Comparison of ENCODE assay signal across 10 mouse cellular contexts in the genomic region with DNA sequence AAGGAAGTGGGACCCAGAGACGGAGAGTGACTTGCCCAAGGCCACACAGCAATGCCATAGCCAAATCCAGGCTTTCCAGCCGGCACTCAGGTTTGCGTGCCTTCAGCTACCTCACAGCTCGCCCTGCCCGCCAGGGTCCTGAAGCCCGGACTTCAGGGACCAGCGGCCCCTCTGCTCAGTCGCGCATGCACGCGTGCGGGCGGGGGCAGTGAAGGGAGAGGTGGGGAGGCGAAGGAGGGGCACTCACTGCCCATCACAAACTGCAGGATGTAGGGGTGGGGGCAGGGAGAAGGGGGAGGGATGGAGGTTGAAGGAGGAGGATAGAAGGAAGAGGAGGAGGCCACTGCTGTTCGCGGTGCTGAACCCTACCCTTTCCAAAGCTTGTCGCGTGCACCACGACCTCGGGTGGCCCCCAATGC. TPM values are rescaled to one million over a fixed set of nuclear protein-coding genes. Genes with fewer than 3 reads are reported as not detected.
DNase-seq lines count a peak whose midpoint lies in the region; ATAC-seq and TF ChIP-seq lines count a peak whose summit lies in the region.
"Had no signal": no experiment of that assay in that cellular context is flagged by ENCODE, and none has a peak within 500 bp of the region (broad histone marks: within the 10 kb centered on the region; RNA-seq: fewer than 3 reads in every experiment).

No protein-coding gene starts in this region.

- no peaks in the 10 kb centered on the region for H3K9me3 ChIP-seq in heart, embryonic 11.5 days (replicated peaks; ENCODE audit: control insufficient read depth, low read length)
- H3K9me3 ChIP-seq in ES-E14 (ENCODE audit: control insufficient read depth, insufficient read depth, low read depth, low read length): no peaks in the 10 kb centered on the region
- H3K9me3 ChIP-seq in hindbrain, embryonic 11.5 days (ENCODE audit: control insufficient read depth, low read length): no peaks in the 10 kb centered on the region
- no peaks in the 10 kb centered on the region for H3K9me3 ChIP-seq in midbrain, embryonic 11.5 days (ENCODE audit: control insufficient read depth, low read length)

- no peak overlapping the region for H3K9ac ChIP-seq in heart, embryonic 11.5 days (ENCODE audit: low read depth, low read length)
- no peak overlapping the region for H3K9ac ChIP-seq in ES-E14 (ENCODE audit: insufficient read depth, low read depth, low read length, poor library complexity, severe bottlenecking)
- H3K9ac ChIP-seq in hindbrain, embryonic 11.5 days (ENCODE audit: low read depth, low read length): no peak overlapping the region
- no peak overlapping the region for H3K9ac ChIP-seq in midbrain, embryonic 11.5 days (ENCODE audit: low read length)

- H3K27ac ChIP-seq in heart, embryonic 11.5 days (ENCODE audit: low read depth, low read length): no peak overlapping the region
- no peak overlapping the region for H3K27ac ChIP-seq in ES-E14 (ENCODE audit: insufficient read depth, low read depth, low read length, poor library complexity, severe bottlenecking)
- H3K27ac ChIP-seq in hindbrain, embryonic 11.5 days (ENCODE audit: low read depth, low read length): no peak overlapping the region
- H3K27ac ChIP-seq in midbrain, embryonic 11.5 days (ENCODE audit: low read depth, low read length): no peak overlapping the region

- in situ Hi-C loops in ES-E14 (cut with MboI; ENCODE audit: low sequenced_read_pairs in 2 of 2, unreplicated experiment in 2 of 2): loop anchor here (10.0 to 25.0 kb wide), 2 partner anchors 690 to 1238 kb away; a partner anchor contains a TSS

- ATAC-seq in heart, embryonic 11.5 days (replicated peaks; ENCODE audit: insufficient number of reproducible peaks, low FRiP score, low TSS enrichment): no peak
- 0 out of 2 replicates have a peak, but pooled peaks have one; percentile 15 for ATAC-seq in hindbrain, embryonic 11.5 days (ENCODE audit: low FRiP score)
- no peak for ATAC-seq in midbrain, embryonic 11.5 days (ENCODE audit: low FRiP score)
- ATAC-seq: inflammation-experienced regulatory T-cells, adult 6 months had no signal

- no peak for DNase-seq in heart, adult 18-20 months
- no peak for DNase-seq in ES-E14 (ENCODE audit: low read depth, low spot score)
- DNase-seq in hindbrain, embryonic 11.5 days (ENCODE audit: low spot score): no peak
- DNase-seq in midbrain, embryonic 11.5 days (ENCODE audit: low spot score, missing footprints): peak; percentile 94
- no peak for DNase-seq in T-cell, adult 2 months (ENCODE audit: low spot score)
- no peak for DNase-seq in layer of hippocampus, adult 9-10 months (ENCODE audit: low spot score)
- no peak for DNase-seq in gastrocnemius, postnatal 25 days

- H3K4me1 ChIP-seq in heart, embryonic 11.5 days (ENCODE audit: control insufficient read depth, insufficient read depth, low read length): peaks cover 25% of the 10 kb centered on the region
- H3K4me1 ChIP-seq in ES-E14 (ENCODE audit: control insufficient read depth in 2 of 2, insufficient read depth in 2 of 2, low read length in 2 of 2, poor library complexity in 1 of 2): peaks cover 0 to 8% of the 10 kb centered on the region in 2 experiments; a peak in 1 of 4 replicates
- H3K4me1 ChIP-seq in hindbrain, embryonic 11.5 days (replicated peaks; ENCODE audit: control insufficient read depth, insufficient read depth, low read length): peaks cover 22% of the 10 kb centered on the region
- H3K4me1 ChIP-seq in midbrain, embryonic 11.5 days (ENCODE audit: control insufficient read depth, insufficient read depth, low read length): peaks cover 30% of the 10 kb centered on the region

- under 1% methylated on average over 20 of the region's 20 CpGs for WGBS in heart, embryonic 11.5 days (ENCODE audit: insufficient replicate concordance)
- WGBS in hindbrain, embryonic 11.5 days: 1% methylated on average over 20 of the region's 20 CpGs
- WGBS in midbrain, embryonic 11.5 days: 0% methylated on average over 19 of the region's 20 CpGs

- peaks cover 100% of the 10 kb centered on the region for H3K27me3 ChIP-seq in heart, embryonic 11.5 days (ENCODE audit: control insufficient read depth, insufficient read depth, low read length)
- peaks cover 99% of the 10 kb centered on the region for H3K27me3 ChIP-seq in hindbrain, embryonic 11.5 days (ENCODE audit: control insufficient read depth, insufficient read depth, low read length)
- peaks cover 100% of the 10 kb centered on the region for H3K27me3 ChIP-seq in midbrain, embryonic 11.5 days (ENCODE audit: control insufficient read depth, insufficient read depth, low read length)
- H3K27me3 ChIP-seq: CH12.LX had no signal

- peak overlapping the region; percentile 57 for H3K4me2 ChIP-seq in heart, embryonic 11.5 days
- H3K4me2 ChIP-seq in hindbrain, embryonic 11.5 days (replicated peaks; ENCODE audit: low read depth, low read length): peak overlapping the region; percentile 25
- peak overlapping the region; percentile 25; the same call in 1 of the 2 replicates for H3K4me2 ChIP-seq in midbrain, embryonic 11.5 days

- peak overlapping the region; percentile 32 for H3K4me3 ChIP-seq in heart, embryonic 11.5 days (ENCODE audit: low read depth, low read length)
- peak overlapping the region; percentile 26 to 39; a peak in 3 of 4 replicates for H3K4me3 ChIP-seq in ES-E14 (ENCODE audit: insufficient read depth in 1 of 2, low read depth in 1 of 2, low read length in 2 of 2, poor library complexity in 1 of 2, severe bottlenecking in 1 of 2)
- peak overlapping the region; percentile 43 for H3K4me3 ChIP-seq in hindbrain, embryonic 11.5 days (ENCODE audit: low read depth, low read length)
- peak overlapping the region; percentile 15; the same call in 1 of the 2 replicates for H3K4me3 ChIP-seq in midbrain, embryonic 11.5 days (ENCODE audit: low read depth, low read length)

- no peaks in the 10 kb centered on the region for H3K36me3 ChIP-seq in heart, embryonic 11.5 days (ENCODE audit: control insufficient read depth, insufficient read depth, low read length)
- no peaks in the 10 kb centered on the region for H3K36me3 ChIP-seq in ES-E14 (ENCODE audit: control insufficient read depth, insufficient read depth, low read length, poor library complexity, severe bottlenecking)
- no peaks in the 10 kb centered on the region for H3K36me3 ChIP-seq in hindbrain, embryonic 11.5 days (ENCODE audit: control insufficient read depth, insufficient read depth, low read length)
- H3K36me3 ChIP-seq in midbrain, embryonic 11.5 days (ENCODE audit: control insufficient read depth, insufficient read depth, low read length): no peaks in the 10 kb centered on the region

TF ChIP-seq in ES-E14, 5 proteins besides CTCF, POLR2A, EP300 and RAD21:
- TF ChIP-seq MAFK (IDR thresholded peaks at IDR 0.05; ENCODE audit: insufficient read depth, low read depth, low read length) (no peak), CHD2 (IDR thresholded peaks at IDR 0.05; ENCODE audit: low read depth, low read length) (no peak), HCFC1 (IDR thresholded peaks at IDR 0.05; ENCODE audit: borderline replicate concordance, insufficient read depth, low read length) (no peak), ZC3H11A (IDR thresholded peaks at IDR 0.05; ENCODE audit: borderline replicate concordance, low read depth, low read length) (no peak), ZNF384 (IDR thresholded peaks at IDR 0.05; ENCODE audit: low read depth, low read length) (no peak)

RNA-seq across cellular contexts. Expression of a gene that starts 1.9 kb away (rescaled TPM):
- not detected in 2 replicates for polyA plus RNA-seq in heart, embryonic 11.5 days (2014; fragmentation: Nextera tagmentation; extraction: Ambion mirVana)
- total RNA-seq in heart, adult 18-20 months (2021): not detected
- total RNA-seq in ES-E14 (2012; rRNA removed): 0.54 and 0.58 TPM in 2 replicates
- 6.6 and 7.4 TPM in 2 replicates for polyA plus RNA-seq in hindbrain, embryonic 11.5 days (2014; fragmentation: Nextera tagmentation; extraction: Ambion mirVana)
- 0.05 and 0.10 TPM in 2 replicates for polyA plus RNA-seq in midbrain, embryonic 11.5 days (2014; fragmentation: Nextera tagmentation; extraction: Ambion mirVana)
- total RNA-seq in gastrocnemius, postnatal 25 days (2021): under 1 TPM; 0.08 TPM
- total RNA-seq: CH12.LX had no signal
- polyA plus RNA-seq: inflammation-experienced regulatory T-cells, adult 6 months had no signal
